Mouse (Mus musculus) liver, embryonic 16.5 days (tissue): Measurements from ENCODE around the gene Ehbp1l1. TPM values are rescaled to one million over a fixed set of nuclear protein-coding genes. Genes with fewer than 3 reads are reported as not detected.

Experiments used
- ATAC-seq: fragments of 200-750 bp; cut with Nextera tagmentation; 2 replicates; pipeline ENCODE4 v1.8.0; 2017; ENCODE audit warnings: low read depth, mild to moderate bottlenecking, moderate number of reproducible peaks, moderate library complexity
- H3K27ac ChIP-seq: fragments of 300-500 bp; sonication (generic); 2 replicates; pipeline ENCODE4 v1.5.1; 2014; ENCODE audit warnings: mild to moderate bottlenecking, low read length
- H3K27me3 ChIP-seq: fragments of 300-500 bp; sonication (generic); 2 replicates; pipeline ENCODE4 v1.6.1; 2014; ENCODE audit warnings: low read depth, low read length, mixed read lengths; ENCODE audit not compliant: control insufficient read depth, insufficient read depth
- H3K36me3 ChIP-seq: fragments of 300-500 bp; sonication (generic); 2 replicates; pipeline ENCODE4 v1.6.1; 2014; ENCODE audit warnings: mild to moderate bottlenecking; ENCODE audit not compliant: control insufficient read depth, insufficient read depth
- H3K4me1 ChIP-seq: fragments of 300-500 bp; sonication (generic); 2 replicates; pipeline ENCODE4 v1.6.1; 2014; ENCODE audit warnings: low read depth, low read length, mixed read lengths; ENCODE audit not compliant: control insufficient read depth
- H3K4me2 ChIP-seq: fragments of 300-500 bp; sonication (generic); 2 replicates; pipeline ENCODE4 v1.6.1; 2014; ENCODE audit warnings: low read depth, low read length, mixed read lengths
- H3K4me3 ChIP-seq: fragments of 300-500 bp; sonication (generic); 2 replicates; pipeline ENCODE4 v1.5.1; 2014; ENCODE audit warnings: low read depth, mild to moderate bottlenecking, low read length
- H3K9ac ChIP-seq: fragments of 300-500 bp; sonication (generic); 2 replicates; pipeline ENCODE4 v1.6.1; 2014; ENCODE audit warnings: low read depth, low read length
- H3K9me3 ChIP-seq: fragments of 300-500 bp; sonication (generic); replicated peaks from 2 replicates; pipeline ENCODE4 v1.6.1; 2016; ENCODE audit warnings: low read length; ENCODE audit not compliant: control insufficient read depth
- WGBS: fragments of 180-500 bp; shearing (Covaris S2); extraction: QIAGEN DNeasy Blood & Tissue Kit; methylation state at CpG from one replicate; pipeline ENCODE4 v1.1.7; 2014; ENCODE audit not compliant: insufficient replicate concordance; 5-methylcytosine and 5-hydroxymethylcytosine counted together
- polyA plus RNA-seq: library from polyadenylated mRNA; unstranded; fragments of >200 nt; fragmentation: Nextera tagmentation; extraction: Ambion mirVana; gene quantifications from 2 replicates; pipeline ENCODE4 v1.2.1, GENCODE M21; 2015

The Ehbp1l1 gene
- 104 and 105 TPM in 2 replicates for polyA plus RNA-seq

DNA sequence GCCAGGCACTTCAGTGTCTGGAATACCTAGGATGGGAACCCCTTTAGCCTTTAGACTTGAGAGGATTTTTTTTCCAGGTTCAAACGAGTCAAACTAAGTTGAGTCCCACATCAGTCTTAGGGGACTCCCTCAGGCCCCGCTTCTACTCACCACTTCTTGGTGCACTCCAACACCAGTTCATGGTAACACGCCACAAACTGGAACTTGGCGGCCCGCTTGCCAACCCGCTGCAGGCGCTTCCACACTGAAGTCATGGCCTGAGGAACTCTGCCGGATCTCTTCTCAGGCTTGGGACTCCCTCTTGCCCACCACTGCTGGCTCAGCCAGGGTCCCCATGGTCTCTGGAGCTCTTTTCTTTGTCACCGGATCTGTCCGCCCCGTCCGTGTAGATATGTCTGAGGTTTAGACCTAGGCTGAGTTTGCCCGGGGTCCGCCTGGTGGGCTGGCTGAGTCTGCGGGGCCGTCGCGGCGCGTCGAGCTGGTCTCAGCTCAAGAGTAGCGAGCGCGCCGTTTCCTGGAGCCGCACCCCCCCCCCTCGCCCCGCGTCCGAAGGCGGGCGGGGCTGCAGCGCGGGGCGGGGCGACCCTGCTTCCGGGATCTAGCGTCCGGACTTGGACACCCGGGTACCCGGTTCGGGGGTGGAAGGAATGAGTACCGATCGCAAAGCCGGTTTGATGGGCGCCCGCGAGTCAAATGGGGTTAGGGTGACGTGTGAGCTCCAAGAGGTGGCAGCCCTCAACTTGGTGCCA is at the start of gene Ehbp1l1:
TSS of gene Ehbp1l1 (minus strand) at position 551 of the 749 bp plus-strand sequence.
- H3K36me3 ChIP-seq, result peaks cover 17% of the 10 kb centered on the region
- WGBS, result 2% methylated on average over 43 of the region's 49 CpGs
- H3K27me3 ChIP-seq, result no peaks in the 10 kb centered on the region
- peaks cover 61% of the 10 kb centered on the region for H3K4me1 ChIP-seq
- peak within 1 kb of the TSS; percentile 92 for H3K4me3 ChIP-seq
- H3K9me3 ChIP-seq, result no peaks in the 10 kb centered on the region
- H3K27ac ChIP-seq, result peak within 1 kb of the TSS; percentile 98
- ATAC-seq, result peak; percentile 37
- peak within 1 kb of the TSS; percentile 93 for H3K4me2 ChIP-seq
- peak within 1 kb of the TSS; percentile 98 for H3K9ac ChIP-seq

DNA sequence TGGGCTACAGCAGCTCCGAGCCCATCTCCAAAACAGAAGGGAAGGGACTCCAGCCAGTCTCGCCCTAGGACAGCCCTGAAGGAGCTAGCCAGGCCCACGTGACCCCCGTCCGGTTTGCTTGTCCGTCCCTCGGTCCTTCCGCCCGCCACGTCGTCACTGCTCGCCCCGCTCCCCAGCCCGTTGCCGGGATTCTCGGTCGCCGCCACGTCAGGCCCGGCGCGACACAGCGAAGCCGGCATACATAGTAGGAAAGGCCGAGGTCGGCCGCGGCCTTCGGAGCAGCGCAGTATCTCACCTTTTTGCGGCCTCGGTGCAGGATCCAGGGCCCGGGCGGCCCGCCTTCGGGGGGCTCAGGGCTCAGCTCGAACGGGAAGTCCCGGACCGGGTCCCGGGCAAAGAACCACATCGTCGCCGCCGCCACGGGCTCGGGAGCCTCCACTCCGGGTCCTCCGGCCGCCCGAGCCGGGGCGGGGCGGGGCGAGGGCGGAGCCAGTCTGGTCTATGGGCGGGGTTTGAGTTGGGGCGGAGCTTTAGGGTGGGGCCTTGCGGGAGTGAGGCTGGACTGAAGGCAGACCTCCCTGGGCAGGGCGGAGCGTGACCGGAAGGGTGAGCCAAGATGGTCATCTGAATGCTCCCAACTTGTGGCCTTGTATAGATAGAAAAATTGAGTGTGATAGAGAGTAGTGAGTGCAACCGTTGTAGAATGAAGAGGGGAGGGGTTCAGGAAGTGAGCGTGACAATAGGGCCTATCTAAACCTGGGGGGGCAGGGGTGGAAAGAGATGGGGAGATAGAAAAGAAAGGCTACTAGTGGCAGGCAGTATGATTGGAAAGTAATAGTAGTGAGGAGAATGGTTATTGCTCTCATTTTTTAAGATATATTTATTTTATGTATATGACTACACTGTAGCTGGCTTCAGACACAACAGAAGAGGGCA is 45.1 kb upstream of the Ehbp1l1 start, which contains the start of gene Scyl1:
TSS of gene Scyl1 (minus strand) at position 495 of the 936 bp plus-strand sequence.
- Histone ChIP-seq H3K36me3 (0 out of 2 replicates have a peak, but pooled peaks cover 3% of the 10 kb centered on the region), H3K27me3 (no peaks in the 10 kb centered on the region; the same call in 1 of the 2 replicates), H3K4me1 (peaks cover 13% of the 10 kb centered on the region), H3K4me3 (peak within 1 kb of the TSS; percentile 87), H3K9ac (peak within 1 kb of the TSS; percentile 87), H3K9me3 (peaks cover 2% of the 10 kb centered on the region; the same call in 1 of the 2 replicates), H3K27ac (peak within 1 kb of the TSS; percentile 89), H3K4me2 (peak within 1 kb of the TSS; percentile 94)
- WGBS, result 1% methylated on average over 62 of the region's 64 CpGs
- ATAC-seq, result peak; percentile 98

GRCm38 (mm10) chr19:5770311-5770710 is 44.2 kb upstream of the Ehbp1l1 start:
- H3K27ac ChIP-seq, result peak overlapping the region; percentile 89; the same call in 1 of the 2 replicates
- 41% methylated on average over 9 of the region's 9 CpGs for WGBS

DNA sequence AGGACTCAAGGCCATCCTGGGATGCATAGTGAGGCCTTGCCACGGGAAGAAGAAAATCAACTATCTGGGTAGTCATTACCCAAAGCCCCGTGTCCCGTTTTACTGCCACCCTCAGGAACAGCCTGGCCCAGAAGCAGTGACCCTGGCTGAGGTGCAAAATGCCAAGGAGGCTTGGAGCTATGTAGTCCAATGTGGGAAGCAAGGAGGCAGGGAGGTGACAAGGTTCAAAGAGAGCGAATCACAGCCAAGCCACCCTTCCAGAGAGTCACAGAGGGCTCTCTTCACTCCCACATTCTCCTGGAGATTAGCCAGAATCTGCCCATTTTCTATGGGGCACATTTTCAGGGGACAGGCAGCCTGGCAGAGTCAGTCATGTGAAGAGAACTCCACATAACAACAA is 41.2 kb upstream of the Ehbp1l1 start:
- ATAC-seq, result no peak
- Histone ChIP-seq H3K36me3 (peaks cover 13% of the 10 kb centered on the region), H3K4me2 (no peak overlapping the region), H3K4me3 (no peak overlapping the region), H3K4me1 (peaks cover 13% of the 10 kb centered on the region), H3K27me3 (no peaks in the 10 kb centered on the region), H3K9ac (no peak overlapping the region), H3K27ac (no peak overlapping the region), H3K9me3 (peaks cover 2% of the 10 kb centered on the region; the same call in 1 of the 2 replicates)
- 71% methylated on average over 4 of the region's 4 CpGs for WGBS

More at GRCm38 (mm10) chr19:5770311-5770710, 44.2 kb upstream of the Ehbp1l1 start:
- Histone ChIP-seq H3K36me3 (peaks cover 9% of the 10 kb centered on the region), H3K9ac (peak overlapping the region; percentile 87), H3K4me3 (peak overlapping the region; percentile 87), H3K27me3 (no peaks in the 10 kb centered on the region; the same call in 1 of the 2 replicates), H3K4me1 (peaks cover 13% of the 10 kb centered on the region), H3K4me2 (peak overlapping the region; percentile 94), H3K9me3 (peaks cover 2% of the 10 kb centered on the region; the same call in 1 of the 2 replicates)
- ATAC-seq, result no peak

DNA sequence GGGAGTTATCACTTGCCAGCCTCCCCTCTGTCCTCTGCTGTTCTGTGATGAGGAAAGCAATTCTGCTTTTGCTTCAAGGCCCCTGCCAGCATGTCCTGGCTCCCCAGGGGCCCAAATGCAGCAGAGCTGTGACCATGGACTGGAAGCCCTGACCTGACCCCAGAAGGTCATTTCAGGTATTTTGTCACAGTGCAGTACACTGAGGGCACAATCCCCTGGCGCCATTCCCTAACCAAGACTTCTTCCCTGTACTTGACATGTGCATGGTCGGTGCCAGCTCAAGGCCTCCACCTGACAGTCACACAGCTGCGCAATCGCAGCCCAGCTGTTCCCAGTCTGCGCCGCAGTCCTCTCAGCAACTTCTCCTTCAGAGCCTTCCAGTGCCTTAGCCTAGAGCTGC is 37.0 kb upstream of the Ehbp1l1 start:
- Histone ChIP-seq H3K27ac (no peak overlapping the region), H3K27me3 (no peaks in the 10 kb centered on the region), H3K4me1 (no peaks in the 10 kb centered on the region), H3K9me3 (no peaks in the 10 kb centered on the region), H3K9ac (no peak overlapping the region), H3K4me2 (no peak overlapping the region), H3K36me3 (peaks cover 10% of the 10 kb centered on the region), H3K4me3 (no peak overlapping the region)
- ATAC-seq, result no peak
- WGBS, result 86% methylated on average over 6 of the region's 6 CpGs

DNA sequence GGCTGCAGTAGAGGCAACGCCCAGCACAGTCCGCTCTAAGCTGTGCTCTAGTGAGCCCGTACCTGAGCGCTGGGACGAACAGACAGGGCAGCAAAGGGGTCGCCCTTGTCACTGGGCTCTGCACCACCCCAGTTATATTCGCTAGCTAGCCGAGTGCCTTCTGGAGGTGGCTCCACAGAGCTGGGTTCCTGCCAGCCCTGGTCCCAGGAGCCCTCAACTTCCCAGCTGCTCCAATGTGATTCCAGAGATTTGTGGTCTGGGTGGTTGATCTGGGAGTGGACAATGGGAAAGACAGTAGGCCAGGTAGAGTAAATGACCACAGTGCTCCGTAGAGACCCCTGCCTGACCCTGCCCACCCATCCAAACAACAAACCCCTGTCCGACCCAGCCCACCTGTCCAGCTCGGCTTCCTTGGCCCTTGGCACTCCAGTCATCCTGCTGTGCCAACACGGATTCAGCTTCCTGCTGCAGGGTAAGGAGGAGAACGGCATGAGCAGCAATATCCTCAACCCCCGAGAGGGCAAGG is 32.8 kb upstream of the Ehbp1l1 start:
- Histone ChIP-seq H3K36me3 (no peaks in the 10 kb centered on the region; the same call in none of the 2 replicates), H3K4me3 (no peak overlapping the region)
- no peak for ATAC-seq

GRCm38 (mm10) chr19:5756991-5757636 is 31.0 kb upstream of the Ehbp1l1 start:
- no peak overlapping the region for H3K27ac ChIP-seq
- peaks cover 46% of the 10 kb centered on the region for H3K27me3 ChIP-seq
- no peaks in the 10 kb centered on the region for H3K9me3 ChIP-seq
- peak overlapping the region; percentile 19; the same call in 1 of the 2 replicates for H3K4me2 ChIP-seq
- H3K4me1 ChIP-seq, result peaks cover 2% of the 10 kb centered on the region; the same call in 1 of the 2 replicates
- no peak for ATAC-seq
- no peak overlapping the region for H3K4me3 ChIP-seq
- H3K36me3 ChIP-seq, result no peaks in the 10 kb centered on the region; the same call in 1 of the 2 replicates
- 26% methylated on average over 35 of the region's 36 CpGs for WGBS
- H3K9ac ChIP-seq, result 0 out of 2 replicates have a peak overlapping the region, but pooled peaks have one; percentile 11

More for the DNA sequence above, 32.8 kb upstream of the Ehbp1l1 start:
- H3K27me3 ChIP-seq, result peaks cover 31% of the 10 kb centered on the region
- H3K4me2 ChIP-seq, result no peak overlapping the region
- no peaks in the 10 kb centered on the region for H3K9me3 ChIP-seq
- 85% methylated on average over 14 of the region's 14 CpGs for WGBS
- H3K9ac ChIP-seq, result no peak overlapping the region
- H3K4me1 ChIP-seq, result peaks cover 2% of the 10 kb centered on the region; the same call in 1 of the 2 replicates
- no peak overlapping the region for H3K27ac ChIP-seq
